Mouse (Mus musculus) liver, embryonic 14.5 days (tissue): Measurements from ENCODE around the gene Smim22. TPM values are rescaled to one million over a fixed set of nuclear protein-coding genes. Genes with fewer than 3 reads are reported as not detected.

Experiments used
- ATAC-seq: fragments of 200-750 bp; cut with Nextera tagmentation; 2 replicates; pipeline ENCODE4 v1.8.0; 2017; ENCODE audit warnings: moderate number of reproducible peaks, mild to moderate bottlenecking, moderate library complexity; ENCODE audit not compliant: insufficient read depth
- DNase-seq, 3 experiments: peaks; one replicate each; pipeline ENCODE4 v3.0.0-alpha.2; 2012 to 2013; ENCODE audit warnings: low read depth in 3 of 3, low spot score in 3 of 3
- H3K27ac ChIP-seq: fragments of 300-500 bp; sonication (generic); 2 replicates; pipeline ENCODE4 v1.5.1; 2014; ENCODE audit warnings: moderate library complexity, mild to moderate bottlenecking, control low read depth, inconsistent platforms
- H3K27me3 ChIP-seq: fragments of 300-500 bp; sonication (generic); 2 replicates; pipeline ENCODE4 v1.6.1; 2014; ENCODE audit warnings: mild to moderate bottlenecking, low read length, moderate library complexity; ENCODE audit not compliant: control insufficient read depth, insufficient read depth
- H3K36me3 ChIP-seq: fragments of 300-500 bp; sonication (generic); replicated peaks from 2 replicates; pipeline ENCODE4 v1.6.1; 2014; ENCODE audit warnings: low read depth; ENCODE audit not compliant: control insufficient read depth, insufficient read depth
- H3K4me1 ChIP-seq, 2 experiments: fragments of 200-500 bp in 1 of 2; fragments of 300-500 bp in 1 of 2; sonication (generic) in 1 of 2; replicated peaks; 2 replicates each; pipeline ENCODE4 v1.6.1; 2012 to 2014; ENCODE audit warnings: antibody characterized with exemption in 1 of 2, inconsistent platforms in 1 of 2, low read length in 1 of 2; ENCODE audit not compliant: control insufficient read depth in 2 of 2, insufficient read depth in 2 of 2
- H3K4me2 ChIP-seq: fragments of 300-500 bp; sonication (generic); 2 replicates; pipeline ENCODE4 v1.6.1; 2014; ENCODE audit warnings: low read depth, mild to moderate bottlenecking, control low read depth, moderate library complexity
- H3K4me3 ChIP-seq, 2 experiments: fragments of 200-500 bp in 1 of 2; fragments of 300-500 bp in 1 of 2; sonication (generic) in 1 of 2; 2 replicates each; pipeline ENCODE4 v1.5.1; 2012 to 2014; ENCODE audit warnings: low read depth in 2 of 2, low read length in 2 of 2, mild to moderate bottlenecking in 2 of 2, control low read depth in 1 of 2, inconsistent platforms in 1 of 2, moderate library complexity in 1 of 2; ENCODE audit not compliant: insufficient read depth in 1 of 2
- H3K9ac ChIP-seq: fragments of 300-500 bp; sonication (generic); replicated peaks from 2 replicates; pipeline ENCODE4 v1.6.1; 2014; ENCODE audit warnings: mild to moderate bottlenecking, control low read depth, moderate library complexity
- H3K9me3 ChIP-seq: fragments of 300-500 bp; sonication (generic); 2 replicates; pipeline ENCODE4 v1.6.1; 2016; ENCODE audit warnings: low read length, mixed read lengths; ENCODE audit not compliant: control insufficient read depth
- CTCF ChIP-seq: IDR thresholded peaks from 2 replicates; pipeline ENCODE4 v1.5.1; 2016; ENCODE audit warnings: antibody characterized with exemption, low read depth, control low read depth
- EP300 ChIP-seq: IDR thresholded peaks from 2 replicates; pipeline ENCODE4 v1.6.1; 2016; ENCODE audit warnings: antibody characterized with exemption, low read depth
- WGBS: fragments of 180-500 bp; shearing (Covaris S2); extraction: QIAGEN DNeasy Blood & Tissue Kit; methylation state at CpG from one replicate; pipeline ENCODE4 v1.1.7; 2014; ENCODE audit not compliant: insufficient replicate concordance; 5-methylcytosine and 5-hydroxymethylcytosine counted together
- polyA plus RNA-seq, 2 experiments: library from polyadenylated mRNA; depleted of rRNA in 1 of 2; stranded (reverse) in 1 of 2; unstranded in 1 of 2; fragments of >200 nt; fragmentation: Nextera tagmentation in 1 of 2; extraction: Ambion mirVana in 1 of 2; gene quantifications; 2 replicates each; pipeline versions ENCODE4 v1.2.1 to v1.2.3; 2012 to 2014

Gene Smim22
- polyA plus RNA-seq, 2 experiments = 4.5 to 9.7 TPM

DNA sequence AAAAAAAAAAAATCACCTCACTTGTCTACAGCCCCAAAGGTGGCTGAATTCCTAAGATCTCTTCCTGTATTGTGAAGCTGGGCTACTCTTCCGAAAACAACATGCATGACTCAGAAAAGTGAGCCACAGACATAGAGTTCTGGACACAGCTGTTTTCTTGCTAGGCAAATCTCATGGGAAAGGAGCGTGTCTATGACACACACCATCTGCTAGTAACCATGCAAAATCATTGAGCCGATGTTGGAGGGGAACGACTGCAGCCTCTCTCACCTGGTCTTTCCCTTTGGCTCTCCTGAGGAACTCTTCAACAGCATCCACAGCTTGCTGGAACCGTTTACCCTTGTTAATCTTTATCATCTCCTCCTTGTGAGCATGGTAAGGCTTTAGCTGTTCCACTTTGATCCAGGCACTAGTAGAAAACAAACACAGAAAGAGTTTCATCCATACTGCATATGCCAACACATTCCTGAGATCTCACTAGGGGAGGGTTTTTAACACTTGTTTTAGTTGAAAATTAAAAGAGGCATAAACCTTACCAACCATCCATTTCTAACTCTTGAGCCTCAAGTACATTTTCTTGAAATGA is 29.7 kb downstream of the Smim22 start:
- H3K36me3 ChIP-seq = peaks cover 86% of the 10 kb centered on the region
- ATAC-seq (no peak), DNase-seq (no peak)
- H3K27ac ChIP-seq = no peak overlapping the region
- no peaks in the 10 kb centered on the region for H3K27me3 ChIP-seq
- no peak overlapping the region for H3K9ac ChIP-seq
- H3K4me2 ChIP-seq = no peak overlapping the region
- no peak overlapping the region for H3K4me3 ChIP-seq
- WGBS = 75% methylated on average over 5 of the region's 5 CpGs
- TF ChIP-seq CTCF (no peak), EP300 (no peak)
- H3K4me1 ChIP-seq = no peaks in the 10 kb centered on the region
- no peaks in the 10 kb centered on the region for H3K9me3 ChIP-seq

DNA sequence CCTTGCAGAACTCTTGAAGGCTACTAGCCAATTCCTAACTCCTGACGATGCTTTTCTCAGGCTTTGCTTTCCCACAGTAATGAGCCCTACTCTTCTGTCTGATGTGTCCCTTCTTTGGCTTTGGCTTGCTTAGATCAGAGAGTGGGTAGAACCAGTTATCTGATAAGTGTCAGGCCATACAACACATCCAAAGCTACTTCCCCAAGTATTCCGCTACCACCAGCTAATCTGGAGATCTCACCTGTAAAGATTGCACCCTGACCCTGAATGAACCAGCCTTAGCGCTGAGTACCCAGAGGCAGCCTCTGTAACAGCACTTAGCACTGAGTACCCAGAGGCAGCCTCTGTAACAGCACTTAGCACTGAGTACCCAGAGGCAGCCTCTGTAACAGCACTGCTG is 38.2 kb downstream of the Smim22 start:
- H3K36me3 ChIP-seq = peaks cover 58% of the 10 kb centered on the region

DNA sequence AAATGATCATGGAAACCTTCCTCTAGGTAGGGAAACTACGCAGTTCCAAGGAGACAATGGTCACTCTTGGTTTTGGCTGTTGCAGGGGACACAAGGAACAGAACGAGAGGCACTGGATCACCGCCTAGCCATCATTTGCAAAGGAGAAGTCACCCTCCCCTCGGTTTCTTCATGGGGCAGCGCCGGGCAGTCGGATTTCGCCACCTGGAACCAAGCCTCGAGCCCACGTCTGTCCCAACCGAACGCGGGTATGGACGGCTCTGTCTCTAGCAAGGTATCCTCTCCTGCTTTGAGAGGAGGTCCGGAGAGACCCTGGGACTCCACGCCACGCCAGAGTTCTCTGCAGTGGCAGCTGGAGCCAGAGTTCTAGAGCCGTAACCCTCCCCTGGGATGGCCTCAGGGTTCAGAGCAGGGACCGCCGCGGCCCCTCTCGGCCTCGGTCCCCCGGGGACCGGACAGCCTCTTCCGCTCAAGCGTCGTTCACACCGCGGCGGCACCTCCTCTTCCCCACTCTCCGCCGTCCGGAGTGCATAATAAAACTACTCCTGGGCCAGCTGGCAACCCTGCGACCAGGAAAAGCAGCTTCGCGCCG is 42.2 kb downstream of the Smim22 start:
- Histone ChIP-seq H3K9me3 (no peaks in the 10 kb centered on the region), H3K4me2 (peak overlapping the region; percentile 85), H3K9ac (peak overlapping the region; percentile 93), H3K36me3 (peaks cover 43% of the 10 kb centered on the region), H3K27ac (peak overlapping the region; percentile 10), H3K27me3 (no peaks in the 10 kb centered on the region), H3K4me1 (peaks cover 7 to 17% of the 10 kb centered on the region in 2 experiments), H3K4me3 (peak overlapping the region; percentile 83 to 94)
- TF ChIP-seq CTCF (no peak), EP300 (no peak)
- under 1% methylated on average over 38 of the region's 38 CpGs for WGBS
- ATAC-seq (peak; percentile 49), DNase-seq (peak in 1 of 3 experiments; percentile 13)

More for the DNA sequence above, 38.2 kb downstream of the Smim22 start:
- Histone ChIP-seq H3K9me3 (no peaks in the 10 kb centered on the region), H3K4me2 (no peak overlapping the region), H3K4me3 (no peak overlapping the region), H3K4me1 (peaks cover 5 to 9% of the 10 kb centered on the region in 2 experiments), H3K9ac (no peak overlapping the region), H3K27ac (no peak overlapping the region), H3K27me3 (no peaks in the 10 kb centered on the region)
- ATAC-seq = no peak
- 83% methylated on average over 3 of the region's 3 CpGs for WGBS
- no peak for DNase-seq
- TF ChIP-seq CTCF (no peak), EP300 (no peak)

DNA sequence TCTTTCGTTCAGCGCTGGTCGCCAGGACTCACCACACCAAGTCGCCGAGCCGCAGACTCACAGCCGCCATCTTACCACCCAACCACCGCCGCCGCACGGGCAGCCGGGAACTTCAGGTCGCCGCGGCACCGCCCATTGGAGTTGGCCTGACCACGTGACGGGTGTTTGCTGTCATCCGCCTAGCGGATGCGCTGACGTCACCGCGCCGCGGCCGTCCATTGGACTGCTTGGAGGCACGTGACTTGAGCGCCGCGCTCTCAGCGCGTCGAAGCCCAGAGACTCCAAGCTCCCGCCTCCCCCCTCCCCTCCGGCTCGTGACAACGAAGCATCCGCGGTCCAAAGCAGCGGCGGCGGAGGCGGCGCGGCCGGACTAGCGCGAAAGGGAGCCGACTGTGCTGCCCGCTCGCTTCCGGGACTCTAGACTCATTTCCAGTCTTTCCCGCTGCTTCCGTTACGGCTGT is 42.7 kb downstream of the Smim22 start, which contains the start of the genes Glyr1 and Ubn1:
Gene Glyr1, minus strand, starts transcription at position 90 of the 461 bp plus-strand sequence.
Gene Ubn1, plus strand, starts transcription at position 284 of the 461 bp plus-strand sequence.
- Histone ChIP-seq H3K9ac (peak within 1 kb of the TSS; percentile 95), H3K4me1 (peaks cover 7 to 17% of the 10 kb centered on the region in 2 experiments), H3K4me3 (peak within 1 kb of the TSS; percentile 94 to 98), H3K27ac (peak within 1 kb of the TSS; percentile 94), H3K36me3 (peaks cover 39% of the 10 kb centered on the region), H3K9me3 (no peaks in the 10 kb centered on the region), H3K27me3 (no peaks in the 10 kb centered on the region), H3K4me2 (peak within 1 kb of the TSS; percentile 85)
- WGBS = under 1% methylated on average over 54 of the region's 56 CpGs
- no peak for TF ChIP-seq CTCF
- no peak for TF ChIP-seq EP300
- DNase-seq (peak; percentile 99), ATAC-seq (peak; percentile 95)
